Mouse (Mus musculus) cortical plate, adult 2 months (tissue): ENCODE data around the gene Myd88.

Source experiments
- CTCF ChIP-seq: fragments of 200-500 bp; IDR thresholded peaks from 2 replicates; pipeline ENCODE4 v1.5.1; 2011; ENCODE audit warnings: mild to moderate bottlenecking, control low read depth, low read length; ENCODE audit not compliant: insufficient read depth; ENCODE audit errors: extremely low read depth
- POLR2A ChIP-seq: fragments of 200-500 bp; IDR thresholded peaks from 2 replicates; pipeline ENCODE4 v1.6.1; 2011; ENCODE audit warnings: mild to moderate bottlenecking, low read length, control low read depth; ENCODE audit not compliant: insufficient read depth; ENCODE audit errors: extremely low read depth

GRCm38 (mm10) chr9:119339558-119340211 is 1.5 kb downstream of the Myd88 start, which contains the start of gene Acaa1a:
- no peak for TF ChIP-seq CTCF
- no peak for TF ChIP-seq POLR2A
